ENCODE assay signal across 21 mouse cellular contexts in genomic region chr2:160973648-160974215, GRCm38 (mm10).
DNase-seq lines count a peak whose midpoint lies in the region; ATAC-seq and TF ChIP-seq lines count a peak whose summit lies in the region.
"Had no signal": no experiment of that assay in that cellular context is flagged by ENCODE, and none has a peak within 500 bp of the region (broad histone marks: within the 10 kb centered on the region; RNA-seq: fewer than 3 reads in every experiment).

No protein-coding gene starts in this region.

- TF ChIP-seq CTCF in liver, postnatal 0 days (IDR thresholded peaks at IDR 0.05; ENCODE audit: low read depth): no peak
- no peak for TF ChIP-seq CTCF in stomach, postnatal 0 days (IDR thresholded peaks at IDR 0.05; ENCODE audit: low read depth)

- no peaks in the 10 kb centered on the region for H3K9me3 ChIP-seq in kidney, embryonic 14.5 days (ENCODE audit: control insufficient read depth, low read length)
- H3K9me3 ChIP-seq in liver, postnatal 0 days (ENCODE audit: low read length): no peaks in the 10 kb centered on the region
- H3K9me3 ChIP-seq in stomach, postnatal 0 days (ENCODE audit: control insufficient read depth, low read length): no peaks in the 10 kb centered on the region
- H3K9me3 ChIP-seq: embryonic facial prominence, embryonic 13.5 days; forebrain, embryonic 13.5 days; heart, embryonic 13.5 days had no signal

- no peak overlapping the region for H3K27ac ChIP-seq in kidney, embryonic 14.5 days (ENCODE audit: low read depth, low read length)
- no peak overlapping the region for H3K27ac ChIP-seq in liver, postnatal 0 days (ENCODE audit: low read depth)
- H3K27ac ChIP-seq in stomach, postnatal 0 days (replicated peaks): no peak overlapping the region
- H3K27ac ChIP-seq: embryonic facial prominence, embryonic 13.5 days; forebrain, embryonic 13.5 days; heart, embryonic 13.5 days had no signal

- H3K4me3 ChIP-seq in kidney, embryonic 14.5 days (ENCODE audit: low read length): no peak overlapping the region
- H3K4me3 ChIP-seq in liver, postnatal 0 days (ENCODE audit: low read depth, low read length): no peak overlapping the region
- H3K4me3 ChIP-seq in stomach, postnatal 0 days (ENCODE audit: low read depth, low read length): no peak overlapping the region
- H3K4me3 ChIP-seq: embryonic facial prominence, embryonic 13.5 days; forebrain, embryonic 13.5 days; heart, embryonic 13.5 days had no signal

- no peak for TF ChIP-seq EP300 in liver, postnatal 0 days (IDR thresholded peaks at IDR 0.05; ENCODE audit: low read depth)
- no peak for TF ChIP-seq EP300 in stomach, postnatal 0 days (optimal IDR thresholded peaks at IDR 0.05)

- ATAC-seq in kidney, embryonic 14.5 days (ENCODE audit: low FRiP score, low TSS enrichment): no peak
- ATAC-seq in liver, postnatal 0 days: peak; percentile 73
- ATAC-seq in stomach, postnatal 0 days (ENCODE audit: low FRiP score, low TSS enrichment): peak; percentile 74
- ATAC-seq: activated CD4-positive, CD25-positive, alpha-beta regulatory T cell, adult 4 months; forebrain, embryonic 13.5 days; forebrain, postnatal 0 days; Patski had no signal

- no peaks in the 10 kb centered on the region for H3K4me1 ChIP-seq in kidney, embryonic 14.5 days (ENCODE audit: control insufficient read depth, insufficient read depth, low read length)
- H3K4me1 ChIP-seq in liver, postnatal 0 days (ENCODE audit: insufficient read depth): 0 out of 2 replicates have a peak, but pooled peaks cover 2% of the 10 kb centered on the region
- H3K4me1 ChIP-seq in stomach, postnatal 0 days (replicated peaks; ENCODE audit: control insufficient read depth, insufficient read depth): no peaks in the 10 kb centered on the region
- H3K4me1 ChIP-seq: embryonic facial prominence, embryonic 13.5 days had no signal

- no peak overlapping the region for H3K4me2 ChIP-seq in kidney, embryonic 14.5 days (replicated peaks; ENCODE audit: low read depth, low read length)
- H3K4me2 ChIP-seq in liver, postnatal 0 days (ENCODE audit: low read depth, low read length): no peak overlapping the region
- no peak overlapping the region for H3K4me2 ChIP-seq in stomach, postnatal 0 days (replicated peaks; ENCODE audit: low read depth)
- H3K4me2 ChIP-seq: embryonic facial prominence, embryonic 13.5 days; forebrain, embryonic 13.5 days; heart, embryonic 13.5 days had no signal

- peak; percentile 18 for DNase-seq in kidney, adult 11 months
- DNase-seq in kidney, postnatal 14 days: peak; percentile 25
- no peak for DNase-seq in kidney, postnatal 4 days
- no peak for DNase-seq in liver, postnatal 0 days
- DNase-seq in liver: no peak
- DNase-seq in stomach, postnatal 0 days (ENCODE audit: low spot score): no peak
- no peak for DNase-seq in urinary bladder, adult 2 months (ENCODE audit: low spot score)
- DNase-seq: adrenal gland, postnatal 14 days; cerebellum, adult 11-12 months; cerebellum, adult 9-11 months; cerebellum, postnatal 36 days; forebrain, postnatal 0 days; gastrocnemius, postnatal 14 days; heart, postnatal 36 days had no signal

- H3K9ac ChIP-seq in kidney, embryonic 14.5 days (ENCODE audit: low read depth, low read length): no peak overlapping the region
- H3K9ac ChIP-seq in liver, postnatal 0 days (replicated peaks): no peak overlapping the region
- no peak overlapping the region for H3K9ac ChIP-seq in stomach, postnatal 0 days (ENCODE audit: low read length)
- H3K9ac ChIP-seq: embryonic facial prominence, embryonic 13.5 days; forebrain, embryonic 13.5 days; forebrain, postnatal 0 days; heart, embryonic 13.5 days had no signal

- peaks cover 76% of the 10 kb centered on the region for H3K36me3 ChIP-seq in kidney, embryonic 14.5 days (ENCODE audit: control insufficient read depth, insufficient read depth, low read length)
- H3K36me3 ChIP-seq in liver, postnatal 0 days (replicated peaks; ENCODE audit: insufficient read depth, low read length): peaks cover 14% of the 10 kb centered on the region; the same call in 1 of the 2 replicates
- H3K36me3 ChIP-seq in stomach, postnatal 0 days (ENCODE audit: control insufficient read depth, insufficient read depth, low read length): peaks cover 15% of the 10 kb centered on the region

- H3K27me3 ChIP-seq in kidney, embryonic 14.5 days (ENCODE audit: control insufficient read depth, insufficient read depth, low read length): no peaks in the 10 kb centered on the region
- no peaks in the 10 kb centered on the region for H3K27me3 ChIP-seq in liver, postnatal 0 days (ENCODE audit: insufficient read depth, low read length)
- H3K27me3 ChIP-seq in stomach, postnatal 0 days (ENCODE audit: control insufficient read depth, insufficient read depth, low read length): no peaks in the 10 kb centered on the region
- H3K27me3 ChIP-seq: CH12.LX; embryonic facial prominence, embryonic 13.5 days; forebrain, embryonic 13.5 days; heart, embryonic 13.5 days; Patski had no signal

- 87% methylated on average over 5 of the region's 5 CpGs for WGBS in kidney, embryonic 14.5 days
- WGBS in liver, postnatal 0 days (ENCODE audit: insufficient replicate concordance): 70% methylated on average over 5 of the region's 5 CpGs
- 73% methylated on average over 5 of the region's 5 CpGs for WGBS in stomach, postnatal 0 days

Comparison
In these comparisons a context has a peak if more than half of its experiments do, and no peak if none do; other contexts are left out.
1. DNase-seq: peak in kidney, adult 11 months (single experiment) and kidney, postnatal 14 days (single experiment); none in kidney, postnatal 4 days (0 of 2), liver, postnatal 0 days (single experiment), liver (single experiment), stomach, postnatal 0 days (single experiment) and urinary bladder, adult 2 months (single experiment).